Mouse (Mus musculus): ENCODE data around the gene Krtap16-1. TPM values are rescaled to one million over a fixed set of nuclear protein-coding genes. Genes with fewer than 3 reads are reported as not detected.
A peak's percentile ranks its signal among the peaks of the same experiment; 100 is the strongest.

The Krtap16-1 gene
- 0.13 and 0.23 TPM in 2 replicates for polyA plus RNA-seq (2015; fragmentation: Nextera tagmentation; extraction: Ambion mirVana)

DNA sequence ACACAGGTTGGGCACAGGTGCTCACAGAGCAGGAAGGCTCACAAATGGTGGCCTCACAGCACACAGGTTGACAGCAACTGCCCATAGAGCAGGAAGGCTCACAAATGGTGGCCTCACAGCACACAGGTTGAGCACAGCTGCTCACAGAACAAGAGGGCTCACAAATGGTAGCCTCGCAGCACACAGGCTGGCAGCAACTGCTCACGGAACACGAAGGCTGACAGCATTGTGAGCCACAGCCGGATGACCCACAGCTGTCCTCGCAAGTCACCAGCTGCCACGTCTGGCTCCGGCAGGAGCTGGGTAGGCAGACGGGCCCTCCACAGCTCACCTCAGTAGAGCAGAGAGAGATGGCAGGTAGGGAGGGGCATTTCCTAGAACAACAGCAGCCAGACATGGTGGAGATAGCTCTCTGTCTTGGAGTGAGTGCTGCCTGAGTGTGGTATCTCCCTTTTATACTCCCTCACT is at the start of gene Krtap16-1:
TSS of gene Krtap16-1 (minus strand) at position 418 of the 468 bp plus-strand sequence.
- ATAC-seq (ENCODE audit: low FRiP score) = peak; percentile 53
- no peak within 1 kb of the TSS for H3K9ac ChIP-seq (replicated peaks)
- H3K4me1 ChIP-seq = 0 out of 2 replicates have a peak, but pooled peaks cover 9% of the 10 kb centered on the region
- H3K36me3 ChIP-seq = no peaks in the 10 kb centered on the region
- H3K9me3 ChIP-seq (replicated peaks) = no peaks in the 10 kb centered on the region
- peak within 1 kb of the TSS; percentile 79 for H3K27ac ChIP-seq (replicated peaks)
- 61% methylated on average over 8 of the region's 8 CpGs for WGBS
- no peak within 1 kb of the TSS for H3K4me3 ChIP-seq (replicated peaks)
- peak within 1 kb of the TSS; percentile 17; the same call in 1 of the 2 replicates for H3K4me2 ChIP-seq
- H3K27me3 ChIP-seq (replicated peaks) = no peaks in the 10 kb centered on the region

DNA sequence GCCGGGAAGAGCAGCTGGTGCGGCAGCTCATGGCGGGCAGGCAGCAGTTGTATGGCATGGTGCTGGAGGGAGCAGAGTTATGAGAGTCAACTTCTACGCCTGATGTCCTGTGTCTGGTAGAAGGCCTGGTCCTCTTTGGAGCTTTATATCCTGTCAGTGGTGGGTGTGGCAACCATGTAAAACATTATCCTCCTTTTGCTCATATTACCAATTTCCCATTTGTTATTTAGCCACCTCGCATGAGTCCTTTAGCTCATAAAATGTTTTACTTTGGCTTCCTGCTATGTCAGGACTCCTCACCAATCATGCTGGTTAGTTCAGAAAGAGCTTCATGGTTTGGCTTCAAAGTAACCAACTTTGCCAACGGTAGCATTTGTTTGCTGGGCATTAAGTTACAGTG is 43.4 kb upstream of the Krtap16-1 start, which contains the start of gene Krt33b:
TSS of gene Krt33b (minus strand) at position 101 of the 400 bp plus-strand sequence.
- Histone ChIP-seq H3K4me3 (replicated peaks) (no peak within 1 kb of the TSS), H3K9me3 (replicated peaks) (no peaks in the 10 kb centered on the region), H3K4me2 (no peak within 1 kb of the TSS), H3K9ac (replicated peaks) (no peak within 1 kb of the TSS), H3K4me1 (no peaks in the 10 kb centered on the region), H3K27ac (replicated peaks) (no peak within 1 kb of the TSS), H3K27me3 (replicated peaks) (no peaks in the 10 kb centered on the region), H3K36me3 (no peaks in the 10 kb centered on the region)
- ATAC-seq (ENCODE audit: low FRiP score) = no peak
- 87% methylated on average over 6 of the region's 6 CpGs for WGBS

DNA sequence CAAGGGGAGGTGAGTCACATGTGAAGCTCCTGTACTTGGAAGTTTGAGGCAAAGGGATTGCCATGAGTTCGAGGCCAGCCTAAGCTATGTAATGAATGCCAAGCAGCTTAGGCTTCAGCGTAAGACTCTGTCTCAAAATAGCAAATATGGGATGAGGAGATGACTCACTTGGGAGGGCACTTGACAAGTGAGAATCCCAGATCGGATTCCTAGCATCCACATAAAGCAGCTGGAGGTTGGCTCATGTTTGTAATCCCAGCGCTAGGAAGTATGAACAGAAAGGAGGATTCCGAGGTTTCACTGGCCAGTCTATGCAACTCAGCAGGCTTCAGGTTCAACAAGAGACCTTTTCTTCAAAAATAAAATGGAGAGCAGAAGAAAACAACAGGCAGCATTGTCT is 35.0 kb upstream of the Krtap16-1 start:
- Histone ChIP-seq H3K4me2 (no peak overlapping the region), H3K4me1 (no peaks in the 10 kb centered on the region), H3K27ac (replicated peaks) (no peak overlapping the region), H3K4me3 (replicated peaks) (no peak overlapping the region), H3K27me3 (replicated peaks) (no peaks in the 10 kb centered on the region), H3K9me3 (replicated peaks) (no peaks in the 10 kb centered on the region), H3K9ac (replicated peaks) (no peak overlapping the region), H3K36me3 (no peaks in the 10 kb centered on the region)
- WGBS = 82% methylated on average over 5 of the region's 5 CpGs
- no peak for ATAC-seq (ENCODE audit: low FRiP score)

DNA sequence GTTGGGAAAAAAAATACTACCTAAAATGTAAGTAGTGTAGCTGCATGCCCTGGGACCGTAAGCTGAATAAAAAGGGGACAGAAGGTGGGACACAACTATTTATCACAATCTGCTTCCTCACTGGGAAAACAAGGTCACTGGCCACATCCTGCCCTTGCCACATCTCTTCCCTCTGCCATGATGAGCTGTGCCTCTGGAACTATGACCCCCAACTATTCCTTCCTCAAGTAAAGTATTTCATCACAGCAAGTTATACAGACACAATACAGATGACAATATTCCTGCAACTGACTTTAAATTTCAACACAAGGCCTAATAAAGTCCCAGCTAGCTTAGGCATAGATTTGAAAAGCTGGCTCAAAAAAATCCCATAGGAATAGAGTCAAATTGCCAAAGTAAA is 33.1 kb upstream of the Krtap16-1 start:
- Histone ChIP-seq H3K27me3 (replicated peaks) (no peaks in the 10 kb centered on the region), H3K9ac (replicated peaks) (no peak overlapping the region), H3K4me3 (replicated peaks) (no peak overlapping the region), H3K4me2 (no peak overlapping the region), H3K4me1 (no peaks in the 10 kb centered on the region), H3K27ac (replicated peaks) (no peak overlapping the region), H3K36me3 (no peaks in the 10 kb centered on the region), H3K9me3 (replicated peaks) (no peaks in the 10 kb centered on the region)
- no peak for ATAC-seq (ENCODE audit: low FRiP score)
- WGBS = 94% methylated on average over 1 of the region's 1 CpGs

DNA sequence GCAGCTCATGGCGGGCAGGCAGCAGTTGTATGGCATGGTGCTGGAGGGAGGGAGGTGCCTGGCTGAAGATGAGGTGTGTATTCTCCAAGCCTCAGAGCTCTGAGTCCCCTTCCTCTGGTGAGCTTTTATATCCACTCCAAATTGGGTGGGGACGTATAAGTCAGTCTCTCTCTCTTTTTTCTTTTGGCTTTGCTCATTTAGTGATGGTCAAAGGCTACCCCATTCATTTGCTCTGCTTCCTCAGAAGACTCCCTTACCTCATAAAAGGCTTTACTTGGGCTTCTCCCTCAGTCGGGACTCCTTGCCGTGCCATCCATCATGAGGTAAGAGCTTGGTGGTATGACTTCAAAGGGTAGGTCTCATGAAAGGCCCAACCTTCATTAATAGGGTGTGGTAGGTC is 29.7 kb upstream of the Krtap16-1 start, which contains the start of gene Krt33a:
TSS of gene Krt33a (minus strand) at position 101 of the 400 bp plus-strand sequence.
- Histone ChIP-seq H3K27ac (replicated peaks) (no peak within 1 kb of the TSS), H3K9ac (replicated peaks) (no peak within 1 kb of the TSS), H3K4me1 (no peaks in the 10 kb centered on the region), H3K4me3 (replicated peaks) (no peak within 1 kb of the TSS), H3K4me2 (no peak within 1 kb of the TSS), H3K36me3 (no peaks in the 10 kb centered on the region), H3K9me3 (replicated peaks) (no peaks in the 10 kb centered on the region), H3K27me3 (replicated peaks) (no peaks in the 10 kb centered on the region)
- 70% methylated on average over 4 of the region's 4 CpGs for WGBS
- no peak for ATAC-seq (ENCODE audit: low FRiP score)

DNA sequence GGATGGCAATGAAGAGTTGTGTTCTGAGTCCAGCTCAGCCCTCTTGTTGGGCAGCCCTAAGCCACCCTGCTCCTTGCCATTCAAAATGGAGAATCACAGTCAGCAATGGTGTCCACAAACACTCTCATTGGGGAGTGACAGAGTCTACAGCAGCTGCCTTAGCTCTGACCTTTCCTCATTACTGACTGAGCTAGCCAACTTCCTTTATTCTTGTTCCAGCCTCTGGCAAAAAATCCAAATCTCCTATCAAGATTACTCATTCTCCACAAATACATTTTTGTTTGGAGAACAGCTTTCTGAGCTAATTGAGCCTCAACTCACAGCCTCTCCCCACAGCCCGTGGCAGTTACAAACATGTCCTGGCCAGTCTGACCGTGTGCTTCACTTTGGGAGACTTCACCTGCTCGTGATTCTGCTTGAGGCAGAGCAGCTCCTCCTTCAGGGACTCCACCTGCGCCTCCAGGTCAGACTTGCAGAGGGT is 27.3 kb upstream of the Krtap16-1 start:
- H3K9ac ChIP-seq (replicated peaks) = no peak overlapping the region
- H3K27me3 ChIP-seq (replicated peaks) = no peaks in the 10 kb centered on the region
- no peaks in the 10 kb centered on the region for H3K36me3 ChIP-seq
- no peak for ATAC-seq (ENCODE audit: low FRiP score)
- no peaks in the 10 kb centered on the region for H3K9me3 ChIP-seq (replicated peaks)
- no peak overlapping the region for H3K27ac ChIP-seq (replicated peaks)
- no peak overlapping the region for H3K4me3 ChIP-seq (replicated peaks)
- no peak overlapping the region for H3K4me2 ChIP-seq
- H3K4me1 ChIP-seq = no peaks in the 10 kb centered on the region
- 81% methylated on average over 4 of the region's 4 CpGs for WGBS

DNA sequence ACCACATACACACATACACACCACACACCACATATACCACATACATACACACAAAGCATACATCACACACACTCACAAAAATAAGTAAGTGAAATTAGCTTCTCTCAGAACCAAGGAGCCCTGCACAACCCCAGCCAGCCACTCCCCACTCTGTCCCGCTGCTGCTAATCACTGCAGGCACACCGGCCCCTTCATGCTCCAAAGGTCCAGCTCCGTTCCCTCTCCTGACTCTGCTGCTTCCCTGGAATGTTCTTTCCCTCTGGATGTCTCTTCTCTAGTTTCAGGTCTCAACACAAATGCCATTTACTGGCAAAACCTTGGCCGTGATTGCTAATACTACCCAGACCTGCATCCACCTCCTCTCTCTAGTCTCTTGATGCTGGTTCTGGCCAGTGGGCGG is 24.3 kb upstream of the Krtap16-1 start:
- no peak overlapping the region for H3K9ac ChIP-seq (replicated peaks)
- no peak overlapping the region for H3K4me3 ChIP-seq (replicated peaks)
- no peak overlapping the region for H3K27ac ChIP-seq (replicated peaks)
- no peak overlapping the region for H3K4me2 ChIP-seq
- H3K4me1 ChIP-seq = no peaks in the 10 kb centered on the region
- WGBS = 91% methylated on average over 5 of the region's 5 CpGs
- ATAC-seq (ENCODE audit: low FRiP score) = no peak
- no peaks in the 10 kb centered on the region for H3K36me3 ChIP-seq
- no peaks in the 10 kb centered on the region for H3K9me3 ChIP-seq (replicated peaks)
- H3K27me3 ChIP-seq (replicated peaks) = no peaks in the 10 kb centered on the region

DNA sequence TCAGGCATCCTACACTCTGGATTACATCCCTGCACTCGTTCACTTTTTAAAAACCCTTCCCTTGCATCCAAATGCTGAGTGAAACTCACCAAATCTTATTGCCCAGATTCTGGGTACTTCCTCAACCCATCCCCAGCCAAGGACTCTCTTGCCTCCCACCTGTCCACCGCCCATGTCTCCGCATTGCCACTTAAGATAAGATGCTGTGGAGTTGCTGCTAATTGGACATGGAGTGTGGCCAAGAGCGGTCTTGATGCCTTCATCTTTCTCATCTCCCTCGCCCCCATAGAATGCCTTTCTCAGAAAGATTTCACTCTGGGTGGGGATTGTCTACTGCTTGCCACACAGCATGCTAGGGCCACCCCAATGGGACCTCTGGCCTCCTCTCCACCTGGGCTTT is 21.9 kb upstream of the Krtap16-1 start:
- Histone ChIP-seq H3K4me3 (replicated peaks) (no peak overlapping the region), H3K4me1 (no peaks in the 10 kb centered on the region), H3K27ac (replicated peaks) (no peak overlapping the region), H3K9me3 (replicated peaks) (no peaks in the 10 kb centered on the region), H3K27me3 (replicated peaks) (no peaks in the 10 kb centered on the region), H3K4me2 (no peak overlapping the region), H3K36me3 (no peaks in the 10 kb centered on the region), H3K9ac (replicated peaks) (no peak overlapping the region)
- no peak for ATAC-seq (ENCODE audit: low FRiP score)
- WGBS = 87% methylated on average over 5 of the region's 5 CpGs

DNA sequence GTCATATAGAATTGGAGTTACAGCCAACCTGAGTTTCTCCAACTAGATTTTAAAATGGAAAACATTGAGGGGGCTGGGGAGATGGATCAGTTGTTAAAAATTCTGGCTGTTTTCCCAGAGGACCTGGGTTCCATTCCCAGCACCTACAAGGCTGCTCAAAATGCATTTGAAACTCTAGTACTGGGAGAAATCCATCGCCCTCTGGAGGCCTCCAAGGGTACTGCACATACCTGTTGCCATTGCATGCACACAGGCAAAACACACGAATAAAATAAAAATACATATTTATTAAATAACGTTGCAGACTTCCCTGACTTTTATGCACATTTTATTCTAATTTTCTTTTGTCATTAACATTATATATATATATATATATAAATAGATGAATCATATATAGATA is 20.2 kb upstream of the Krtap16-1 start:
- Histone ChIP-seq H3K36me3 (no peaks in the 10 kb centered on the region), H3K9ac (replicated peaks) (no peak overlapping the region), H3K4me1 (no peaks in the 10 kb centered on the region), H3K4me2 (no peak overlapping the region), H3K4me3 (replicated peaks) (no peak overlapping the region), H3K27ac (replicated peaks) (no peak overlapping the region), H3K27me3 (replicated peaks) (no peaks in the 10 kb centered on the region), H3K9me3 (replicated peaks) (peaks cover 2% of the 10 kb centered on the region; the same call in 1 of the 2 replicates)
- WGBS = 64% methylated on average over 3 of the region's 3 CpGs
- no peak for ATAC-seq (ENCODE audit: low FRiP score)

DNA sequence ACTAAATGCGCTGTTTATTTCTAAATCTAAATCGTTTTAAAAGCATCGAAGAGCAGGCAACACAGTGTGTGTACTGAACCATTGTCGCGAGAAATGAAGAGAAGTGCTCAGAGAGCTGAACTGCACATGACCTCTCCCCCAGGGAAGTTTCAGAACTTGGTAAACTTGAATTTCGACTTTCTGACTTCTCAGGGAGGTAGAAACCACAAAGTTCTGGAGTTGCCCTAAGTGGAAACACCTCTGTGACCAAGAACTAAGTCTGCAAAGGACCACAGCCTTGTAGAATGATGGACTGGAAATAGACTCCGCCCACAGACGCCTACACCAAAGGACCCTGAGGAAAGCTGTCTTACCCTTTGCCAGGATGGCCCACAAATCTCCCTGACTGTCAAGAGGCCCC is 19.5 kb upstream of the Krtap16-1 start:
- no peak overlapping the region for H3K4me3 ChIP-seq (replicated peaks)
- H3K9ac ChIP-seq (replicated peaks) = no peak overlapping the region
- H3K9me3 ChIP-seq (replicated peaks) = peaks cover 2% of the 10 kb centered on the region; the same call in 1 of the 2 replicates
- no peak for ATAC-seq (ENCODE audit: low FRiP score)
- no peaks in the 10 kb centered on the region for H3K36me3 ChIP-seq
- 85% methylated on average over 8 of the region's 8 CpGs for WGBS
- H3K27me3 ChIP-seq (replicated peaks) = no peaks in the 10 kb centered on the region
- no peaks in the 10 kb centered on the region for H3K4me1 ChIP-seq
- H3K4me2 ChIP-seq = no peak overlapping the region
- H3K27ac ChIP-seq (replicated peaks) = no peak overlapping the region

DNA sequence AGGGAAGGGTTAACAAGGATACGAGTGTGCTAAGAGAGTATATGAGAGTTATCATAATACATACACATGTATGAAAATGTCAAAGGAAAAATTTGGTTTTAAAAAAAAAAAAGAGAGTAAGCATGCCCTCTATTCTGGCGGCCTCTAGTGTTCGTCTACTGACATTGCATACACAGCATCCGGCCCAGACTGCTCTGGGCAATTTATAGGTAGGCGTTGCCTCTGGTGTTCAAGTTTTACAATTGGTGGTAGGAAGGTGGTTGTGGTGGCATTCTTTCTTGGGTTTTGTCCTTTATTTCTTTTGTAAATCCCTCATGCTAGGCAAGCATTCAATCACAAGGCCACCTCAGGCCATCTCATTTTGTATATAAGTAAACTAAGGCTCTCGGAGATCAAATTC is 18.4 kb upstream of the Krtap16-1 start:
- Histone ChIP-seq H3K36me3 (no peaks in the 10 kb centered on the region), H3K4me3 (replicated peaks) (no peak overlapping the region), H3K9ac (replicated peaks) (no peak overlapping the region), H3K9me3 (replicated peaks) (peaks cover 2% of the 10 kb centered on the region; the same call in 1 of the 2 replicates), H3K4me1 (no peaks in the 10 kb centered on the region), H3K4me2 (no peak overlapping the region), H3K27ac (replicated peaks) (no peak overlapping the region), H3K27me3 (replicated peaks) (no peaks in the 10 kb centered on the region)
- ATAC-seq (ENCODE audit: low FRiP score) = no peak
- WGBS = 21% methylated on average over 6 of the region's 6 CpGs

DNA sequence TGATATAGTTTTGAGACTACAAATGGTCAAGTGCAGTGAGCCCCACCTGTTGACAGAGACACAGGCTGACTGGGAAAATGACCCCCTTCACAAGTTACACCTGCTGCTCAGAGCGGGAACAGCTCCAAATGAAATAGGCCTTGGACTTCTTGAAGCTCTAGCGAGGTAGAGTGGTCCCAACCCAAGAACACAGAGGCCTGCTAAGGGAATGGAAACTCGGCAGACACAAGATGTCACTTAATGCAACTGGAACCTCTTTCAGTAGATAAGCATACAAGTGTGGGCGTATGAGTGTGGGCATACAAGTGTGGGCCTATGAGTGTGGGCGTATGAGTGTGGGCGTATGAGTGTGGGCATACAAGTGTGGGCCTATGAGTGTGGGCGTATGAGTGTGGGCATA is 12.7 kb upstream of the Krtap16-1 start:
- ATAC-seq (ENCODE audit: low FRiP score) = no peak
- 96% methylated on average over 7 of the region's 7 CpGs for WGBS
- Histone ChIP-seq H3K9me3 (replicated peaks) (peaks cover 2% of the 10 kb centered on the region; the same call in 1 of the 2 replicates), H3K4me3 (replicated peaks) (no peak overlapping the region), H3K4me1 (peaks cover 3% of the 10 kb centered on the region; the same call in 1 of the 2 replicates), H3K9ac (replicated peaks) (no peak overlapping the region), H3K36me3 (no peaks in the 10 kb centered on the region), H3K27ac (replicated peaks) (no peak overlapping the region), H3K4me2 (no peak overlapping the region), H3K27me3 (replicated peaks) (0 out of 2 replicates have a peak, but pooled peaks cover 4% of the 10 kb centered on the region)
